Mouse (Mus musculus) kidney, postnatal 25 days (tissue): ENCODE results near the gene Cipc.

Source experiments
- DNase-seq, 2 experiments: peaks; one replicate each; pipeline ENCODE4 v3.0.0; 2021; ENCODE audit warnings: mixed read lengths in 2 of 2

Gene Cipc

GRCm38 (mm10) chr12:86990755-86991110 lies 43.9 kb downstream of the Cipc start:
- no peak for DNase-seq

GRCm38 (mm10) chr12:86994166-86994565 lies 47.3 kb downstream of the Cipc start:
- DNase-seq, result peak; percentile 10 to 21

DNA sequence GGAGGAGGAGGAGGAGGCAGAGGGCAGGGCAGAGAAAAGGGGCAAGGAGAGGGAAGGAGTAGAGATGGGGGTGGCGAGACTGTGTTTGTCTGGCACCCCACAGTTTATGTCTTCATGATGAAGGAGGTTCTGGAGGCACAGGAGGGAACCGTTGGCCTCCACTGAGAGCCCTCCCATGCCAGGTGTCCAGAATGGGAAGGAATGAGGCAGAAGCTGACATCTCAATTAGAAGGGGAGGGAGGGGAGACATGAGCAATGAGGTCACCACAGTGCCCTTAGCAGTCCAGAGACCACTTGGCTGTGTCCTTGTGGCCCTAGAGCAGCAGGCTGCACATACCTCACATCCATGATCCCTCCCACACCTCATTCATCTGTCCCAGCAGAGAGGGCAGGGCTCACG lies 47.9 kb downstream of the Cipc start:
- DNase-seq, result peak in 1 of 2 experiments; percentile 5

DNA sequence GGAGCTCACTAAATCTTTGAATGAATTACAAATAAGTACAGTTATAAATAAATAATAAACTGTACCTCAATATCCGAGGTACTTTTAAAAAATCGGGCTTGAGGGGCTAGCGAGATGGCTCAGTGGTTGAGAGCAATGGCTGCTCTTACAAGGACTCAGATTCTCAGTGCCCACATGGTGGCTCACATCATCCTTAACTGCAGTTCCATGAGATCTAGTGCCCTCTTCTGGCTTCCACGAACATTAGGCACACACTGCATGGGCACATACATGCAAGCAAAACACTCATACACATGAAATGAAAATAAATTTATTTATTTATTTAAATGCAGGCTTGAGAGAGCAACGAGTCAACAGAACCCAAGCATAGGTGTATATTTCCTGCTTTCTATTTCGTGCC lies 49.1 kb downstream of the Cipc start:
- DNase-seq, result peak in 1 of 2 experiments; percentile 11

DNA sequence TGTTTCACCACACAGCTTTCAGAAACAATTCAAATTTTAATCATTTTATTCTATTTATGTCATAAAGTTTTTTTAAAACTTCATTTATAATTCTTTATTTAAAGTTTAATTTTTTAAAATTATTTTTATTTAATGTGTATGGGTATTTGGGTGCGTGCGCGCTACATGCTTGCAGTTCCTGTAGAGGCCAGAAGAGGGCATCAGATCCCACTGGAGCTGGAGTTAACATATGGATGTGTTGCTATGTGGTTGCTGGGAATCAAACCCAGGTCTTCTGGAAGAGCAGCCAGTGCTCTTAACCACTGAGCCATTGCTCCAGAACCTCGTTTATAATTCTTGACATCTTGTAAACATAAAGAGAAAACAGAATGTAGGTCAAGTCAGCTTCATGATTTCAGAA lies 51.9 kb downstream of the Cipc start:
- DNase-seq, result no peak

DNA sequence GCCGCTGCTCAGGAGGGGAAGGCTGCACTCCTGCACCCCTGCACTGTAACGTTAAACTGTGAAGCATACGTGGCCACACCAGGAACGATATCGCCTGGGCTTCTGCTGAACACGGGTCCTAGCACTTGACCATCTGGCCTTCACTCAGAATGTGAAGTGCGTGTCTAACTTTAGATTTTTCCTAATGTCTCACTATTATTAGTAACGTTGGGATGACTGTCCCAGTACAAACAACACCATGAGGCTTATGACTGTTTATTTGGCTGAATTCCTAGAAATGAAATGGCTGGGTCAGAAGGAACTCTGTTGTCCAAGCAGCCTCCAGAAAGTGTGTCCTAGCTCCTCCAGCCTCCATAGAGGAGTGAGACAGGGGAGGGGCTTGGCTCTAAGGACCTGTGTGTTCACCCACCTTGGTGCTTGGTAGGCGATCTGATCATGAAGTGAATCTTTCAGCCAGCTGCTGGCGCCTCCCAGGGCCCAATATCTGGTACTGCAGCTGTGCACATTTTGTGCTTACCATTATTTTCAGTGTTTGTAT lies 52.5 kb downstream of the Cipc start:
- no peak for DNase-seq

GRCm38 (mm10) chr12:87000151-87000839 lies 53.5 kb downstream of the Cipc start:
- no peak for DNase-seq

GRCm38 (mm10) chr12:87000840-87001176 lies 54.0 kb downstream of the Cipc start:
- DNase-seq, result no peak

- no peak for DNase-seq
Measured at GRCm38 (mm10) chr12:87002209-87002608, 55.4 kb downstream of the Cipc start.

GRCm38 (mm10) chr12:87002815-87003214 lies 56.0 kb downstream of the Cipc start:
- no peak for DNase-seq

DNA sequence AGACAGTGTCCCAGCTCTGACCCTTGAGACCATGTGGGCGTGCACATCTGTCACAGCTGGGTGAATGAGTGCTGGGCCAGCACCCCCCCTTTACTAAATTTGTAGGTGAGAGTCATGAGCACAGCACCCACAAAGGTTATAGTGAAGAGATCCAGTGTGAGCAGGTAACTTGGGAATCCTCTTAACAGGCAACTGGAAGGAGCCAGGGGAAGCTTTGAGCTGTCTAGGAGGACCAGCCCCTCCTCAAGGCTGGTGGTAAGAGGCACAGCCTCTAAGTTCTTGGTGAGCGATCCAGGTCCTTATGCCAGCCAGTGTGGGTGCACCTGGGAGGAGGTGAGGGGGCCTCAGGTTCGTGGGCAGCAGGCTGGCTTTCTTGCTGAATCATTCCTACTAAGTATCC lies 56.8 kb downstream of the Cipc start:
- DNase-seq, result no peak

DNA sequence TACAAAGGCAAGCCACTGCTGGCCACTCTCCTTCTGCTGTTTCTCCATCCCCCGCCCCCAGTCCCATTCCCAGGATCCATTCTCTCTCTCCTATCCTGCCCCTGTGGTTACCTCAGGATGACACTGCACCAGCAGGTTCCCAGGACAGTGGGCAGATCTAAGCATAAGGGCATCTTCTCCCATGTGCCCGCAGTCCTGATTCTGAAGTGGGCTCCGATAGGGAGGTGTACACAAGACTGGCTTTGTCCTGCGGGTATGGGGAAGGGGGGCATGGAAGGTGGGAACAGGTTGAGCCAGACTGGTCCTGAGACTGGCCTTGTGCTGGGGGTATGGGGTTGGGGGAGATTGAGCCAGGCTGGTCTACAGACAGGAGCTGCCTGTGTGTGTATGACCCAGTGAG lies 57.8 kb downstream of the Cipc start:
- DNase-seq, result no peak
